Mouse (Mus musculus) T-helper 17 cell (primary cell): Measurements from ENCODE around the gene Itgb5.

Experiments
- in situ Hi-C, 2 experiments: fragments of 300-600 bp; cut with MboI, MseI; formaldehyde crosslinking; loops; 1 replicate in 1 of 2; 2 replicates in 1 of 2; pipeline ENCODE4 v1.15.1; 2025; ENCODE audit warnings: high pct_unique_total_duplicates in 2 of 2

Gene Itgb5

DNA sequence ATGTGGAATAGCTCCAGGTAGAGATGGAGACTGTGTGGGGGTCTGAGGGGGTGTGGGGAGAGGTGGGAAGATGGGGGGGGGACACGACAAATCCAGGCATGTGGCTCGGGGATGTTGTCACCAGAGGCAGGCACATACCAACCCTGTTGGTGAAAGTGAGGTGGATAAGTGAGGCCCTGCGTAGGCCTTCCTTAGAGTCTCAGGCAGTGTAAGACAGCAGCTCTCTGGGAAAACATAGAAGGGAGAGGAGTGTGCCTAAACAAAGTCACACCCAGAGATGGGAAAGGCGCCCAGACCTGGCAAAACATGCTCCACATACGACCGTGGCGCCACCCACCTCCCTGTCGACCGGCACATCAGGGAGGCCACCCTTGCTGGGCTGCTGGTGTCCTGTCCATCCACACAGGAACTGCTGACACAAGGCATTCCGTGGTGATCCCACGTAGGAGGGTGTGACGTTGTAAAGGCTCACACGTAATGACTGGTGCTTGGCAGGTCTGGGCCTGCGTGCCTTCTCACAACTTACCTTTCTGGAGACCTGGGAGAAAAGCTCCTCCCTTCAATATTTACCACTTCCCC lies 42.5 kb downstream of the Itgb5 start:
- in situ Hi-C loops: no loop called here

DNA sequence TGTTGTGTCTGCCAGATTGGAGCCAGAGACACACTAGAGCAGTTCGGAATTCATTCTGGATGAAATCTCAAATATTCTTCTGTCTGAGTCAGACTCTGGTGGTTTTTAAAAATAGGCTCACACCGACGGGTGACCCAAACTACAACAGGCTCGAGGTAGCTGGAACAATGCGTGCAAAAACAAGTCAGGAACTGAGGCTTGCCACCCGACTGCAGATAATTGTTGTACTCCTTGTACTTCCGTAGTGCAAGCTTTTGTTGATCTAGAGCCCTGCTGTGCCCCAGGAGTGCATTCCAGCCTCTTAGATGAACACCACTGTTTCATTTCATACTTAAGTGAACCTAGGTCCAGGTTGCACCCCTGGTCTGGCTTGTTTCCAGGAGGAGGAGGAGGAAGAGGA lies 43.8 kb downstream of the Itgb5 start:
- in situ Hi-C loops: no loop called here

DNA sequence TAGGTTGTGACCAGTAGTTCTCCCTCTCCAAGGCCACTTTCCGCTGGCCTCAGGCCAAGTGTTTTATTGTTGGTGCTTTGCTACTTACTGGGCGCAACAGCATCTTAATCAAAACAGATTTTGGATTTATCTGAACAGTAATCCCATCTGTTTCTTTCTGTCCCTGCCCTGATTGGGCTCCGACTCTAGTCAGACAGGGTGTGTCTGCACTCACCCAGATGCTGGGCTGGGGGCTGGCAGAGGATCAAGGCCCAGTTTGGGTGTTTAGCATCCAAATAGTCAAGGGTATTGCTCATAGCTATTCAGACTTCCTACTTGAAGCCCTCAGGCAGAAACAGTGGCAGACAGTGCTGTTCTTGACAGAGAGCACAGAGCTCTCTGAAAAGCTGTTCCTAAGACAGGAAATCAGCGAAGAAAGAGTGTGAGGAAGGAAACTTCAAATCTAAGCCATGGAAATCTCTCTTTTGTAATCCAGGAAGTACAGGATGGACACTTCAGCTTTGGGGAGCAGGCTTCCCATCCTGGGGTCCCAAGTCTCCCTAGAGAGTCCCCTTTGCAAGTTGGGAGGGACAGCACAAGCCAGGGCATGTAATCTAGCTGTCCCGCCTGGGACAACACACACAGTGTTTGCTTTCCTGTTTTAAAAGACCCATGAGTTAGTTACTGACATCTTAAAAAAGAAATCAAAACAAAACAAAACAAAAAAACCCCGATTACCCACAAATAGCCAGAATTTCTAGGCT lies 48.7 kb downstream of the Itgb5 start:
- in situ Hi-C loops: no loop called here

DNA sequence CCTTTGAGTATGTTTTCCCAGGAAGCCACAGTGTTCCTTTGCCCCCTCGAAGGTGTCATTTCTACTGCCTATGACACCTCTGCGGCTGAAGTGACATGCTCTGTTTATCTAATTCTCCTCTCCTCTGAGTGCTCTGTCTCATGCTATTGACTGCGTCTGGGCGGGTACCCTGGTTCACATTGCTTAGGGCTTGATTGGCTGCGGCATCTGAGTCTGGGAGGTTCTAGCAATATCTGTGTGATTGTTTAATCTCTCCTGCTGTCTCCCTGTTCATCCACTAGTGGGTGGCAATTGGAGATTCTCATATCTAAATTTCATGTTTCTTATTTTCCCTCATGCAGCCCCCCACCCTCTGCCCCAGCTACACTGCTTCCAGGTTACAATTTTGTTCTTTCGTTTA lies 49.6 kb downstream of the Itgb5 start:
- in situ Hi-C loops: no loop called here

DNA sequence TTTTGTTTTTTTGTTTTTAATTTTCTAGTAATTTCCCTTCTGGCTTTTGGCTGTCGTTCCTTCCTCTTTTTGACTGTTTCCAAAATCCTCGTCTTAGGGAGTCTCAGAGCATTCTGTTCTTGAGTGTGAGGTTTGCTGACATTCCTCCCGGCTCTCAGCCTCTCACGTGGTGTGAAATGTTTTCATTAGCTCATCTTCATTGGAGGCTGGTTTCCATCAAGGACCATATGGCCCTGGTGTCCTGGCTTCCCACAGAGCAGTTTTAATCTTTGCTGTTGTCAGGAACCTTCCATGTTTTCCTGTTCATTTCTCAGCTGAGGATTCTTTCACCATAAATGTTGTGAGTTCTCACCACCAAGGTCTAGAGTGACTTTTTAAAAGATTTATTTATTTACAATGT lies 50.1 kb downstream of the Itgb5 start:
- in situ Hi-C loops: no loop called here

DNA sequence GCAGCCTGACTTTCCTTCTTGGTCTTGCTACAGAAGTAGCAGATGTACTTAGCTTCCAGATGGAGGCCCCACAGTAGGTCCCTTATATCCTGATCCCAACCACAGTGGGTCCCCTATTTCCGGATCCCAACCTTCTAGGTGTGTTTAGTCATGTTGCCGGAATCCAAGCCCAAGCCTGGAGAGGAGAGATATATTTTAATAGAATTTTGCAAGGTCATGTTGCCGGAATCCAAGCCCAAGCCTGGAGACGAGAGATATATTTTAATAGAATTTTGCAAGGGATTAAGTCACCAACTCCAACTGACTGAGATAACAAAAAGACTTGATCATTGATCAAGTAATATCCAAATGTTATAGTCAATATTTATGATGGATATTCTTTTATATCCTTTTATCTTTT lies 51.3 kb downstream of the Itgb5 start:
- in situ Hi-C loops: loop anchor here in 1 of 2 experiments (10.0 kb wide), 1 partner anchor 1374 kb away; no protein-coding TSS in a partner anchor

DNA sequence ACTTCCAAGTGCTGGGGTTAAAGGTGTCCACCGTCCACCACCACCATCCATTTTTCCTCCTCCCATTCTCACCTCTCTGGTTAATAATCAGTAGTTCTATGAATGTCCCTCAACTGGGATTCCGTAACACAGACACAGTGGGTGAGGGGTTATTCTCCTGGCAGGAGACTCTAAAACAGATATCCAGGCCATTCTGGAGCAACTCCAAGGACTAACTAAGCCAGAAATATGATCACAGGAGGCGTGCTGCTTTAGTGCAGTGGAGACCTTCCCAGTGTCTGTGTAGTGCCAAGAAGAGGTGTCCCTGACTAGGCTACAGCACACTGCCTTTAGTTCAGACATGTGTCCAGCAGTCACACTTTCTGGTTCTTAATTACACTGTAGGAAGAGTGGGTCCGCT lies 53.1 kb downstream of the Itgb5 start:
- in situ Hi-C loops: loop anchor here in 1 of 2 experiments (10.0 kb wide), 1 partner anchor 1372 kb away; no protein-coding TSS in a partner anchor

DNA sequence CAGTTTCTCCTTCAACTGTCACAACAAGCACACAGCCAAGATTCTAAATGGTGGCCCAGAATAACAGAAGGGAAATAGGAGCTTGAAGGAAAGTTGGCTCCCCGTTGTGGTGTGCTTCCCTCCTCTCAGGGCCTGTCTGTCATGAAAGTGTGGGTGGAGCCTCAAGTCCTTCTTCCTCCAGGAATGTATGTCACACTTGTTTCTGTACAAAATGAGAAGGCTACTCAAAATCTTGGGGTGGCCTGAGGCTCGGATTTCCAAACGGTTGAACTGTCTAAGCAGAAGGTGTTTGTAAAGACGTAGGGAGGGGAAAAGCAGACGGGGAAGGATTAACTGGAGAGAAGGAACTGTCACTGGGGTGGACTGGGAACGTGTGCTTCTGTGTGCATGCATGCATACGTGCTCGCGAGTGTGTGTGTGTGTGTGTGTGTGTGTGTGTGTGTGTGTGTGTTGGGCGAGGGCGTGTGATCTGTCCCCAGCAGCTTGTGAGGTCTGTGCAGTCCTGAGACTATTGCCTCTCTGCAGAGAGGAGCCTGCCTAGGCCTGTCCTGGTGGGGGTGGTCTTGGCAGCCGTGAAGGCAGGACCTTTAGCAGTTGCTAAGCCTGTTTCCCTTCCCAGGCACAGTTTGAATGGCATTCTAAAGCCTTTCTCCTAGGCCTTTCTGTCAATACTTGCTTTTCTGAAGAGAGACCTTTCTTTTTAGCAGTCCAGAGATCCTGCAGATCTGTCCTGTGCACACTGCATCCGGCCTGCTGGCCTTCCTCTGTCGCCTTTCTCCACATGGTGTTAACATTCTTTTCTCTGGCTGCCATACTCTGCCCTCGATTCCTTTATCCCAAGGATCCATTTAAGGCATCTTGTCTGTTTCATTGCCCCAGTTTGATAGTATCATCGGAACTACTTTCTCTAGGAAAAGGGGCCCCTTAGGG lies 53.8 kb downstream of the Itgb5 start:
- in situ Hi-C loops: loop anchor here in 1 of 2 experiments (10.0 kb wide), 1 partner anchor 1371 kb away; no protein-coding TSS in a partner anchor

DNA sequence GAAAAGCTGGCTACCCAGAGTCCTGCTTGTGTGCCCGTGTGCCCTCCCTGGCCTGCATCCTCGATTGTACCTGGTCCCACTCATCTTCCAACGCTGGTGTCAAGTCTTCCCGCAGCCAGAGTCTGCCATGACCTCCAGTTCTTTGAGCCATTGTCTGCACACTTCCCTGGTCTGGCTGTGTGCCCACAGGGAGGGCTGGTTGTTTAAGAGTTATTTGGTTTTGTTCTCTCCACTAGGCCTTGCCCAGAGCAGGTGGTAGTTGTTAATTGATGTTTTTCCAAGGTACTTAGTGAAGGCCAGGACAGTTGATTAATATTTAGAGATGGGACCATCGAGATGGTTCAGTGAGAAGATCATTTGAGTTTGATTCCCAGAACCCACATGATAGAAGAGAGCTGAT lies 54.7 kb downstream of the Itgb5 start:
- in situ Hi-C loops: loop anchor here in 1 of 2 experiments (10.0 kb wide), 1 partner anchor 1371 kb away; no protein-coding TSS in a partner anchor

DNA sequence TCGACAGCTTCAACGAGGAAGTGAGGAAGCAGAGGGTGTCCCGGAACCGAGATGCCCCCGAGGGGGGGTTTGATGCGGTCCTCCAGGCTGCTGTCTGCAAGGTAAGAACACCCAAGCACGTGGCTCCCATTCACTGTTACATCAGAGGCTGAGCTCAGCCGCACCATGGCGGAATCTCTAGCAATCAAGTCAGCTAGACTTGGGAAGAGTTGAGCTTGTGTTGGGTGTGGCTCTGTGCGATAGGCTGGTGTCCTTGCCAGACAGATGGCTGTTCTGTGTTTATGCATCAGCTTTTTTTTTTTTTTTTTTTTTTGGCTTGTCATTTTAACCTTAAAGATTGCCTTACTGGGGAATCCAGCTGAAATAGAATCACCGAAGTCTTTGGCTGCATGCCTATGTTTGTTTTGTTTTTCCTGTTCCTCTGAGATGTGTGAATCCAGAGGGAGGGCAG lies 55.6 kb downstream of the Itgb5 start:
- in situ Hi-C loops: loop anchor here in 1 of 2 experiments (10.0 kb wide), 1 partner anchor 1370 kb away; no protein-coding TSS in a partner anchor

DNA sequence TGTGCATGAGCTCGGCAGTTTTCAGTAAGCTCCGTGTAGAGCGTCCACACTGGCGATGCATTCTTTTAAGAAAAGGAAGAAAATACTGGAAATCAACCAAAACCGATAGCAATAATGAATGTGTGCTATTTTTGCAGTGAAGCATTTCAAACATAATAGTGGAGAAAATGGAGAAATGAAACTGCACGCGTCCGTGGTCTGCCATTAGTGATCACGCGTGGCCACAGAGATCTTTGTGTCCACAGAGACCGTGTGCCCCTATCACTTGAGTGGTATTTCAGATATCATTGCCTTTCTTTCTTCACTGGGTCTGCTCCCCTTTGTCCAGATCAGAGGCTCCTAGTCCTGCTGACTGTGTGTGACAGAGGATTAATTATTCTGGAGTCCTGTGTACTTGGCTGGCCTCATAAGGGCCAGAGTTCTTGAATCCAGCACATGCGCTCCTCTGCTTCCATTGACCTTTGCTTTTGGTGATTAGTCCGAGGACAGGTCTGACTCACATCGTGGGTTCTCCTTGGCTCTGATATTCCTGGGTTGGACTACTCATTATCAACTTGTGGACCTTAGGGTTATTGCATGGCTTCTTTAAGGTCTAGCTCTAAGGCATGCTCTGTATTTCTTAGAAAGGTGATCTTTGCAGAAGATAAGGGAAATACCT lies 56.3 kb downstream of the Itgb5 start:
- in situ Hi-C loops: loop anchor here in 1 of 2 experiments (10.0 kb wide), 1 partner anchor 1369 kb away; no protein-coding TSS in a partner anchor

DNA sequence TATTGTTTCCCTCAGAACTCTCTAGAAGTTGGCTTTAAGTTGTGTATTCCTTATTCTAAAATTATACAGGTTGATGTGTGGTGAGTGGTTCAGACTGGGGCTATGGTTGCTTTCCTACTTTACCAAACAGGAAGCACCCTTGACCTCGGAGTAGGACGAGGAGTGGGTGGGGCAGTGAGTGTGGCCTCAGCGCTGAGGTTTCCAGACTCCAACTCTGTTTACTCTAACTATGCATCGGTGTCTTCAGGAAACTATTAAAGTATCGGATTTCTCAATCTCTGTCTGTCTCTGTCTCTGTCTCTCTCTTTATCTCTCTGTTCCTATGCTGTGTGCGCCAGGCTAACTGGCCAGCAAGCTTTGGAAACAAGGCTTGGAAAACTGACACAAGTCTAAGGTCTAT lies 57.2 kb downstream of the Itgb5 start:
- in situ Hi-C loops: loop anchor here in 1 of 2 experiments (10.0 kb wide), 1 partner anchor 1368 kb away; no protein-coding TSS in a partner anchor

DNA sequence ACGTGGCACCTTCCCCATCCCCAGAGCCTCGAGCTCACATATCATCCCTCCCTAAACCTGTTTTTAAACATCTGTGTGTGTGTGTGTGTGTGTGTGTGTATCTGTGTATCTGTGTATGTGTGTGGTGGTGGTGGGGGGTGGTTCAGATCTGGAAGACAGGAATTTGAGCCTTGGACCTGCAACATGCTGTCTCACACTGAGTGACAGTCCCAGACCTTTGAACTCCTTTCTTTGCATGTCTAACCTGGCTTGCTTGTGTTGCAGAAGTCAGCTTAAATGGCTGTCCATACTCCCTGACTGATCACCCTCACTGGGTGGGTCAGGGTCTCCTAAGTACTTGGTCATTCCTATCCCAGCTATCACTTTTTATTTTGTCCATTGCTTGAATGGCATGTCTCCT lies 58.5 kb downstream of the Itgb5 start:
- in situ Hi-C loops: loop anchor here in 1 of 2 experiments (10.0 kb wide), 1 partner anchor 1367 kb away; no protein-coding TSS in a partner anchor

DNA sequence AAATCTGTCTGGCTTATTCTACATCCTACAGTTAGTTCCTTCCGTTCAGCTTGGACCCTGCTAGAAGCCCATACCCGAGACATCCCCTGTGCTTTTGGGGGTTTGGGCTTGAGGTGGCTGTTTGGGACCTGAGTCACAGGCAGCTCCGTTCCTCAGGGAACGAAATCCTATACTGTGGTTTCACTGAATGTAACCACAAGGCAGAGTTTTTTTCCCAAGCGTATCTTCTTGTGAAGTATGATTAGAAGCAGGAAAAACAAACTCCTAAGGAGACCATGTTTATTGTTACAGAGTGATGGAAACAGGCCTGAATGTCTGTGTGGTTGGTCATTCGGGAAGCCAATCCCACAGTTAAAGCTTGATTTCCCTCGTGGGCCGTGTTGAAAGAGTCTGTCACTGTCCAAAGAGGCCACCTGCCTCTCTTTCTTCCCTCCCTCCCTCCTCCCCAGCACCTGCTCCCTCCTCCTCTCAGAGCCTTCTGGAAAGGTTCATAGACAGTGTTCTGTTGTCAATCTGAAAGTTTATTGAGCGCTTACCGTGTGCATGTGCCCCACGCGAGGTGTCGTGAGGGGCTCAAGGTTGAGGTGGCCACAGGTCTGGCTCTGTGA lies 59.6 kb downstream of the Itgb5 start:
- in situ Hi-C loops: loop anchor here in 1 of 2 experiments (10.0 kb wide), 1 partner anchor 1366 kb away; no protein-coding TSS in a partner anchor

DNA sequence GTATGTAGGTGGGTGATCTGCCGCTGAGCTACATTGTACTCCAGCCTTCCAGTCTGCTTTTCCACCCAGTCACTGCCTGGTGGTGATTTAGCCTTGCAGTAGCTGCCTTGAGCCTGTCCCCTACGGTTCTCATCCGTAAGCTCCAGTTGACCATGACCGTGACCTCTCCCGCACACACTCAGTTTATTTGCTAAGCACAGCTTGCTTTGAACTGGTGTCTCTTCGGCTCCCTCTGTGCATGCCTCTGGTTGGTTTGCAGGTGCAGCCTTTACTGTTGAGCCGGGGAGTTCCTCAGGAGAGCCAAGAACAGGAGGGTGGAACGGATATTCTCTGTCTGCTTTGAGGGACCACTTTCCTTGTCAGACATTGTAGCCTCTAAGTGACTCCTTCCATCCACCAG lies 61.6 kb downstream of the Itgb5 start:
- in situ Hi-C loops: no loop called here

DNA sequence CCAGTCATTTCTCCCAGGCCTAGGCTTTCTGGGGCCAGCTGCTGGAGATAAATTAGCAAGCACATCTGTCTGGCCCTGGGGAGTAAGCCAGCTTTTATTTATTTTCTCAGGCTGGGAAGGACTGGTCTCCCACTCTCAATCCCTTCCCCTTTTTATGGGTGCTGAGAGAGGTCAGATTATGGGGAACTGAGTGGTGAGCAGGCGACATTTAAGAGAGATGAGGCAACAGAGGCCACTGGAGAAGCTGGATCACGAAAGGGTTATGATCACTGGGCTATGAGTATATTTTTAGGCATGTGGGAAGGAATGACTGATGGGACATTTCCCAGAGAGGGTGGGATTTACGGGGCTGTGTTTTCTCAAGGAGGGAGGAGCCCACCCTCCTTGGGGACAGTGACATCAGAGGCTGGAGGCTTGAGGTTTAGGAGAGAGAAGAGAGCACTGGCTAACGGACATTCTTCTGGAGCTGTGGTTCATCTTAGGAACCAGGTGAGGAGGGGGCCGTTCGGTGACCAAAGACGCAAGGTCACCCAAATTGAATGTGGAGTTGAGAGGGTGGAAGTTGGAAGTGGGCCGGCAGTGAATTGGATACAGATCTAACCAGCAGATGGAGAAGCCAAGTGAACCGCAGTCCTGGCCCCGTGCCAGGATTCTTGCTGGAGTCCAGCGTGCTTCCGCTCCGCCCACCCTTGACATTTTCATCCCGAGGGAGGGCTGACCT lies 62.3 kb downstream of the Itgb5 start:
- in situ Hi-C loops: no loop called here

DNA sequence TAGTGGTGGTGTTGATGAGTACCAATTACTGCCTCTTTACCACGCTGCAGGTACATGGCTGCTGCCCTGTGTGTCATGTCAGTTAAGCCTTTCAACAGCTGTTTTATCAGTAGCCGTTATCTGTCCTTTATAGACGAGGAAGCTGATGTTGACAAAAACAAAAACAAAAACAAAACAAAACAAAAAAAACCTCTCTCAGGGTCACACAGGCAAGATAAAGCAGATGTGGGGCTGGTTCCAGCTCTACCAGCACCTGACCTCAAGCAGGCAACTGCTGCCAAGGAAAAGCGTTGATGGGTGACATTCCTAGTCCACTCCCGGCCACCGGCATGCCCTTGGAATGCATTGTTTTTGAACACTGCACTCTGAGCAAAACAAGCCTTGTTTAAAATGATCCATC lies 63.1 kb downstream of the Itgb5 start:
- in situ Hi-C loops: no loop called here

DNA sequence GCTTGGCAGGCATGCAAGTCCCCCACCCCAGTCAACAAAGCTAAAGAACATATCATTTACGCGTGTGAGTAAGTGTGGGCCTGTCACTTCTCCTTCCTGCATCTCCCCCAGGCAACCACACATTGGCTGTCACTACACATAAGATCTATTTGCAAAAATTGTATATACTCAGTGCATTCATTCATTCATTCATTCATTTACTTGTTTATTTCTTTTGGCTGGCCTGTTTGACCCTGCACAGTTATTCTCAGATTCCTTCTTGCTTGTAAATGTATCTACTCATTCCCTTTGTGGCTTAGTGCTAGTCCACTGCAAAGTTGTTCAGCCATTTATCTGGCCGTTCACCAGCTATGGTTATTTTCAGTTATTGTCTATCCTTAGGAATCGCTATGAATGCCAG lies 64.3 kb downstream of the Itgb5 start:
- in situ Hi-C loops: no loop called here

DNA sequence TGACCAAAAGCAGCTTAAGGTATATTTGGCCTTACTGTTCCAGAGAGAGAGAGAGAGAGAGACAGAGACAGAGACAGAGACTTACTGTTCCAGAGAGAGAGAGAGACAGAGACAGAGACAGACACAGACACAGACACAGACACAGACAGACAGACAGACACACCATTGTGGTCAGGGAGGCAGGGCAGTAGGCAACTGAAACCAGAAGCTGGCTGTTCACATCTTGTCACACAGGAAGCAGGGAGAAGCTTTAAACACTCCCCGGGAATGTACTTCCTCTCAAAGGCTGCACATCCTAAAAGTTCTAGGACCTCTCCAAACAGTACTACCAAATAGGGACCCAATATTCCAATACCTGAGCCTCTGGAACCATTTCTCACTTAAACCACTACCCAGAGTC lies 65.0 kb downstream of the Itgb5 start:
- in situ Hi-C loops: no loop called here

DNA sequence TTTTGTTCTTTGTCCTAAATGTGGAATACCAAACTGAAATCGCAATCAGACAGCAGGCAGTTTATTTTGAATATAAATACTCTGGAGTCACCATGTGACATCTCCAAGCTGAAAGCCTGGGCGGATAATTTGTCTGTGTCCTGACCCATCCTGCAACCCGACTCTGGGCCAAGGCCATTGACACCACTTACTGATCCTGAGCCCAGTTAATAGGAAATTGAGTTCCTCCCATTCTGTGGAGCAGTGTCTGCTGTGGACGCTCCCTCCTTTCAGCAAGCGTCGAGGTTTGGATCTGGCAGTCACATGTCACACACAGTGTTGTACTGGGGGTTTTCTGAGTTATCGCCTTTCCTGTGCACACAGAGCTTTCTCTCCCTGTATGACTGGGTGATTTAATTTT lies 66.2 kb downstream of the Itgb5 start:
- in situ Hi-C loops: no loop called here
